Mouse (Mus musculus): ENCODE data around the gene Uqcrc1.

DNA sequence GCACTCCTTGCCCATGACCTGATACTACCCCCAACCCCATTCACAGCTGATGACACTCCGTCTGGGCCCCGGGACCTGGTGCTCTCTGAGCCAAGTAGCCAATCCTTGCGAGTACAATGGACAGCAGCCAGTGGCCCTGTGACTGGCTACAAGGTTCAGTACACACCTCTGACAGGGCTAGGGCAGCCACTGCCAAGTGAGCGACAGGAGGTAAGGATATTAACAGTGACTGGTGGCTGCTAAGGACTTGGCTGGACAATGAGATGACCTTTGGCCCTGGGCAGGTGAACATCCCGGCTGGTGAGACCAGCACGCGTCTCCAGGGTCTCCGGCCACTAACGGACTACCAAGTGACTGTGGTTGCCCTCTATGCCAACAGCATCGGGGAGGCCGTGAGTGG is 19.4 kb downstream of the Uqcrc1 start:
- no peak for TF ChIP-seq GATA1 (IDR thresholded peaks at IDR 0.05; ENCODE audit: low read length)
- no peak for TF ChIP-seq TAL1 (IDR thresholded peaks at IDR 0.05; ENCODE audit: low read length)

Measured in erythroblast, embryonic 14.5 days (primary cell).